Mouse (Mus musculus): ENCODE measurements around the gene Zdhhc18.
"Not testable (repeated sequence)": the region's sequence is repeated elsewhere in the genome, so short reads cannot be mapped to it uniquely, and the experiment has no call there.

The Zdhhc18 gene

DNA sequence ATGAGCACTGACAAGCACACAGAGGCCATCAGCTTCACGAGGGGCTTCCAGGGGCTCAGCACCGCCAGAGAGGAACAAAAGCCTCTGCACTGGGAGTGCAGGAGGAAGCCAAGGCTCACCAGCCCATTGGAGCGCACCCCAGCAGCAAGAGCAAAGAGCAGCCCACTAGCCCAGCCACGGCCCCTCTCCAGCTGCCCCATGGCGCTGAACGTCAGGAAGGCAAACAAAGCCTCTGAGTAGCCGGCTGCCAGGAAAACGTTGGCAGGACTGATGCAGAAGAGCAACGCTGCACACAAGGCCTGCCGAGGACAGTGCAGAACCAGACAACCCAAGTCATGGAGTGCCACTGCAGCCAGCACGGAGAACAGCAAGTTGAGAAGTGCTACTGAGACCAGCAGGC lies 15.2 kb upstream of the Zdhhc18 start:
- DNase-seq (ENCODE audit: low read depth in 2 of 2, low spot score in 2 of 2), result no peak

GRCm38 (mm10) chr4:133662945-133663344 lies 13.0 kb upstream of the Zdhhc18 start:
- DNase-seq (ENCODE audit: low read depth in 2 of 2, low spot score in 2 of 2), result no peak

- no peak for DNase-seq (ENCODE audit: low read depth in 2 of 2, low spot score in 2 of 2)
Observed at GRCm38 (mm10) chr4:133662421-133662820, 12.5 kb upstream of the Zdhhc18 start.

- DNase-seq (ENCODE audit: low read depth in 2 of 2, low spot score in 2 of 2), result no peak
Observed at GRCm38 (mm10) chr4:133660193-133661155, 10.5 kb upstream of the Zdhhc18 start.

- DNase-seq (ENCODE audit: low read depth in 2 of 2, low spot score in 2 of 2), result no peak
Observed at GRCm38 (mm10) chr4:133659497-133660192, 9.7 kb upstream of the Zdhhc18 start.

GRCm38 (mm10) chr4:133658729-133659128 lies 8.8 kb upstream of the Zdhhc18 start:
- no peak for DNase-seq (ENCODE audit: low read depth in 2 of 2, low spot score in 2 of 2)

DNA sequence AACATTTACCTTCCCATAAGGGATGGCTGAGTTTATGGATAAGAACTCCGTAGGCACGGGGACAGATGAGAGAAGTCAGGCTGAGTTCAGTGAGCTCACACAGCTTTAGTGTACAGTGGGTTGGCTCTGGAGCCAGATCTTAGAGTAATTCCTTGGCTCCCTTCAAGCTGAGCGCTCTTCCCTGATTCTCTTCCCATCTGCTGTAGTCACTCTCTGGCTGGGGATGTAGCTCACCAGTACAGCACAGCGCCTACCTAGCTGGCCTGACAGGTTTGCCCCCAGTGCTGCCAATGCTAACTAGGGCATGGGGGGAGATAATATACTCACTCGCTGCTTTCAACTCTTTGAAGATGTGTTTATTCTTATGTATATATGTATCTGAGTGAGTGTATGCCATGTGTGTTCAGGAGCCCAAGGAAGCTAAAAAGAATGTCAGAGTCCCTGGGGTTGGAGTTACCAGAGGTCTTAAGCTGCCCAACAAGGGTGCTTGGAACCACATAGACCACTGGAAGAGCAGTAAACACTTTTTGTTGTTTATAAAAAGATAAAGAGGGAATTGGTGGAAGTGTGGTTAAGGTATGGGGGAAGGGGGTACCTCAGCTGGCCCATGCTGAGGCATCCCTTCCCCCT lies 8.0 kb upstream of the Zdhhc18 start:
- DNase-seq (ENCODE audit: low read depth in 2 of 2, low spot score in 2 of 2), result no peak

DNA sequence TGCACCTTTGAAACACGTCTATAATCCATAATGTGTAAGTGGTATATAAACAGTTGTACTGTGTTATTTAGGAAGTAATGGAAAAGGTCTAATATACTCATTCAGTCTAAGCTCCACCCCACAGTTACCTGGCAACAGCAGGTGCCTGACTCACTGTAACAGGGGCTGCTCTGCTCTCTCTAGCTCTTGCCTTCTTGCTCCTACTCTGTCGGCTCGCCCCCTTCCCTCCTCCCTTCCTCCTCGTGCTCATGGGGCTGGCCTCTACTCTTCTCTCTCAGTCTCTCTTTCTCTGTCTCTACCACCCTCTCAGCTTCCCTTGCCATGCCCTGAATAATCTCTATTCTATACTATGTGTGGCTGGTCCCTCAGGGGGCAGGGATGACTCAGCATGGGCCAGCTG lies 7.0 kb upstream of the Zdhhc18 start:
- no peak for DNase-seq (ENCODE audit: low read depth in 2 of 2, low spot score in 2 of 2)

DNA sequence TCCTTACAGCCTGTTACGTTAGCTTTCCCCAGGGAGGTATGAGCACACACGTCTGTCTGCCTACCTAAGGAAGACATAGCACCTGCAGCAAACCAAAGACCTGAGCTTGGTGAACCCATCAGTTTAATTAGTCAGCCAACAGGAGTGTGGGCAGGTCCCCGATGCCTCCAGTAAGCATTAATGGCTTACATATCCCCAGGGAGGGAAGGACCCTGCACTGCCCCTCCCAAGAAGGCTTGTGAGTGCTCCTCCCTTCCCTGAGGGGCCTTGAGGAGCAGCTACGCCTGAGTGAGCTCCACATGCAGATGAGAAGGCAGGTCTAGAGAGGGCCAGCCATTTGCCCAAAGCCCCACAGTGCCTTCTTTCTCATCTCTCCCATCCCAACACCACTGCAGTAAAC lies 6.3 kb upstream of the Zdhhc18 start:
- DNase-seq (ENCODE audit: low read depth in 2 of 2, low spot score in 2 of 2), result no peak

DNA sequence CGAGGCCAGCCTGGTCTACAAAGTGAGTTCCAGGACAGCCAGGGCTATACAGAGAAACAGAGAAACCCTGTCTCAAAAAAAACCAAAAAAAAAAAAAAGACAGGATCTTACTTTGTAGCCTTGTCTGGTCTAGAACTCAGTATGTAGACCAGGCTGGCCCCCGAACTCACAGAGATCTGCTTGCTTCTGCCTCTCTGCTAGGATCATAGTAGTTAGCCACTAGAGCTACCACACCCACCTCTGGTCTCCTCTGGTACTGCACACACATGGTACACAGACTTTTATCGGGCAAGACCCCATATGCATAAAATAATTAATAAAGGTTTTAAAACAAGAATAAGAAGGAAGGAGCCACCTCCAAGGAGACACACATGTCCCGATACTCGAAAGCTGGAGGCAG lies 4.1 kb upstream of the Zdhhc18 start:
- not testable (repeated sequence) for DNase-seq (ENCODE audit: low read depth in 2 of 2, low spot score in 2 of 2)

DNA sequence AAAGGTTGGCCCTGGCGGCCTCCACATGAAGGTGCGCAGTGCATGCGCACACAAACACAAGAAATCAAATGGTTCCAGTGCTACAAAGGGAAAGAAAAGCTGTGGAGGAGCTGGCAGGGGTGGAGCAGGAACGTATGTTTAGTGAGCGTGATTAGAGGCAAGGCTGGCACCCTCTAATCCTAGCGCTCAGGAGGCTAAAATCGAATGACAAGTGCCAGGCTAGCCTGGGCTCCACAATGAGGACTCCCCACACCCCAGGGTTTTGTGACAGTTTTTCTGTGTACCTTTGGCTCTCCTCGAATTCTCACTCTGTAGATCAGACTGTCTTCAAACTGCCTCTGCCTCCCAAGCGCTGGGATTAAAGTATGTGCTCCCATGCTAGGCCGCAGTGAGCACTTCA lies 2.8 kb upstream of the Zdhhc18 start:
- DNase-seq (ENCODE audit: low read depth in 2 of 2, low spot score in 2 of 2), result no peak

DNA sequence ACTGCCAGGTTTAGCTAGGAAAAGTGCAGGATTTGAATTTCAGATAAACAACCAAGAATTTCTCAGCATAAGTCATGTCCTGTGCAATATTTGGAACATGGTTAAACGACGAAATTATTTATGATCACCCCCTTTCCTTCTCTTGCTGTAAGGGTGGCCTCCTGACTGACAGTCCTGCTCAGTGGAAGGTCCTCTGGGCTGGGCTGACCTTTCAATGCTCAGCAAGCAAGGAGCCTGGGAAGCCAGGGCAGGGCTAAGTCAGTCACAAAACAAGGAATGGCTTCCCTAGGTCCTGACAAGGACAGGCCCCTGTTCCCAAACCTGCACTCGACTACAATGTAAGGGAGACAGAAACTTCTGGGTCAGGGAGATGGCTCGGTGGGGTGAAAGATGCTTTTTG lies 2.0 kb upstream of the Zdhhc18 start:
- DNase-seq (ENCODE audit: low read depth in 2 of 2, low spot score in 2 of 2), result no peak

DNA sequence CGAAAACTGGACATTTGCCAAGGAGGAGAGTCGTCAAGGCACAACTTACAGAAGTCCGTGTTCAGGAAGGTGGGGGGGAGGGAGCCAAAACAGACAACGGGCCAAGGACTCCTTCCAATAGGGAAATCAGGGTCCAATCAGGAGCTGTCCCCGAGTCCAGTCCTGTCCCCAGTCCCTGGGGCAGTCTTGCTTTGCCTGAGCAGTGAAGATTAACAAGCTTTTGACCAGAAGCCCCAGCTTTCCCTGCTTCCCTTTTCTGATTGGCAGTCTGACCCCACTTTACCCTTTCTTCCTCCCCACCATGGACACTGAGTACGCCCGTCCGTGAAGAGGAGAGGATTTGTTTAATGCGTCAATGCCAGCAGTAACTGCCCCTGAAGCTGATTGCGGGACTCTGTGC lies 1.5 kb upstream of the Zdhhc18 start:
- no peak for DNase-seq (ENCODE audit: low read depth in 2 of 2, low spot score in 2 of 2)

GRCm38 (mm10) chr4:133649464-133649863 lies 490 bp downstream of the Zdhhc18 start:
- not testable (repeated sequence) for DNase-seq (ENCODE audit: low read depth in 2 of 2, low spot score in 2 of 2)

DNA sequence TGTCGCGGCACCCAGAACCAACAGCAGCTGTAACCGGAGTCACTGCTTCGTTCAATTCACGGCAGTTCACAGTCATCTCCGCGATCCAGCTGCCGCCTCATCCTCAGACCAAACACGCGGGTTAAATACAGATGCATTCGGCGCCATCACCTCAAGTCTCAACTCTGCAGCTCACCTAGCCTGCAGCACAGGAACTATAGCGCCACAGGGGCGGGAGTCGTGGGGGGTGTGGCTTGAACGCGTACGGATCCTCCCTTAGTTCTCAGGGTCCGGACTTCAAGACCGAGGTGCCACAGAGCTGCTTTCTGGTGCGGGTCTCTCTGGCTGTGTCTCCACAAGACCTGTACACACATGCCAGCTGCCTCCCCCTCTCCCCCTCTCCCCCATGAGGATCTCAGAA lies 4.3 kb downstream of the Zdhhc18 start:
- no peak for DNase-seq (ENCODE audit: low read depth in 2 of 2, low spot score in 2 of 2)

DNA sequence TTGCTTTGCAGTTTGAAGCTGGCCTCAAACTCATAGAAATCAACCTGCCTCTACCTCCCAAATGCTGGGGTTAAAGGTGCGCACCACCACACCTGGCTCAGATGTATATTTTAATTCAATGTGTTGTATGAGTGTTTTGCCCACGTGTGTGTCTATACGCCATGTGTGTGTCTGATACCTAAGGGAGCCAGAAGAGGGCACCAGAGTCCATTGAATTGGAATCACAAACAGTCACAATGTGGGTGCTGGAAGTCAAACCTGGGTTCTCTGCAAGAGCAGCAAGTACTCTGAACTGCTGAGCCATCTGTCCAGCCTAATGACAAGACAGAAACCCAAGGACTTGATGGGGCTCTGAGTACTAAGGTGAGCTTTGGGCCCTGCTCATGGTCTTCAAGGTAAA lies 4.8 kb downstream of the Zdhhc18 start:
- no peak for DNase-seq (ENCODE audit: low read depth in 2 of 2, low spot score in 2 of 2)

DNA sequence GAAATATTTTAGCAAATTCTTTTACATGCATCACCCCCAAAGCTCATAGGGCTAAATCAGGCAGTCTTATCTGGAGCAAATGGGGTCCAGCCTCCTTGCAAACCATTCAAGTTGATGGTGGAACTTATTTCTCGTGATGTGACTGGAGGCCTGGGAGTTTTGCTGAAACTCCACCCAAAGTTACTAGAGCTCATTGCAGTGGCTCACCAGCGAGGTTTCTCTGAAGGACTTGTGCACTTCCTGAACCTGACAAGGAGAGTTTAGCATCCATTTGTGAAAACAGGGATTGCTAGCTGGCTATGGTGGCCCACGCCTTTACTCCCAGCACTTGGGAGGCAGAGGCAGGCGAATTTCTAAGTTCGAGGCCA lies 15.9 kb downstream of the Zdhhc18 start:
- DNase-seq (ENCODE audit: low read depth in 2 of 2, low spot score in 2 of 2), result no peak

DNA sequence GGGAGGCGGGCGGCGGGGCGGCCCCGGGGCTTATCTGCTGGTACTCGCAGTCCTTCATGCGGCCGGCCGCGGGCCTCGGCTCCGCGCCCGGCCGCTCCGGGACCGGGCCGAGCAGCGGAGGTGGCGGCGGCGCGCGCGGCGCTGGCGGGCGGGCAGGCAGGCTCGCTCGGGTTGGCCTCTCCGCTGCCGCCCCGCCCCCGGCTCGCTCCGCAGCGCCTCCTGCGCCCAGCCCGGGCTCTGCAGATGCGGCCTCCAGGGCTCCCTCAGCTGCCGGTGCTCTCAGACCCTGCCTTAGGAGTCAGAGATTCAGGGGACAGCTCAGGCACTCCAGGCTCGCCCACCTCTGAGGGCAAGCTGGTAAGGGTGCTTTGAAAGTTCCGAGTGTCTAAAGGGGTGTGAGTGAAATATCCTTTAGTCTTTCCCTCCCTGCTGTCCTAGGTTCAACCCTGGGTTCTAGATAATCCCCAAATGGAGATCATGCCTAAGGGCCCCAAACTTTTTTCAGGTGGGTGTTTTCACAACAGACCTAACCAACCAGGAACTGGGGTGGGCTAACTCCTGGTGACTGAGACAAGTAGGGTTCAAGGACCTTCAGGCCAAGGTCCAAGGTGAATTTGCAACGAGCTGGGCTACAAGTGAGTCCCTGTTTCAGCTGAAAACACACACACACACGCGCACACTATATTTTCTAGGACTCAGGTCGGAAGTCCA lies 16.5 kb downstream of the Zdhhc18 start:
- DNase-seq (ENCODE audit: low read depth in 2 of 2, low spot score in 2 of 2), result peak; percentile 85 to 91

- DNase-seq (ENCODE audit: low read depth in 2 of 2, low spot score in 2 of 2), result peak in 1 of 2 experiments; percentile 34
Observed at GRCm38 (mm10) chr4:133632483-133633327, 17.2 kb downstream of the Zdhhc18 start.

GRCm38 (mm10) chr4:133631769-133632411 lies 18.1 kb downstream of the Zdhhc18 start:
- DNase-seq (ENCODE audit: low read depth in 2 of 2, low spot score in 2 of 2), result no peak
